Mouse (Mus musculus) hindbrain, embryonic 12.5 days (tissue): ENCODE data around the gene Oit1. TPM values are rescaled to one million over a fixed set of nuclear protein-coding genes. Genes with fewer than 3 reads are reported as not detected.

Source experiments
- ATAC-seq: fragments of 200-750 bp; cut with Nextera tagmentation; 2 replicates; pipeline ENCODE4 v1.8.0; 2017; ENCODE audit warnings: moderate TSS enrichment; ENCODE audit not compliant: low FRiP score
- H3K27ac ChIP-seq: fragments of 300-500 bp; sonication (generic); 2 replicates; pipeline ENCODE4 v1.5.1; 2016; ENCODE audit warnings: mild to moderate bottlenecking
- H3K27me3 ChIP-seq: fragments of 300-500 bp; sonication (generic); 2 replicates; pipeline ENCODE4 v1.6.1; 2016; ENCODE audit warnings: mild to moderate bottlenecking
- H3K36me3 ChIP-seq: fragments of 300-500 bp; sonication (generic); 2 replicates; pipeline ENCODE4 v1.6.1; 2016; ENCODE audit warnings: mild to moderate bottlenecking
- H3K4me1 ChIP-seq: fragments of 300-500 bp; sonication (generic); 2 replicates; pipeline ENCODE4 v1.6.1; 2016
- H3K4me2 ChIP-seq: fragments of 300-500 bp; sonication (generic); replicated peaks from 2 replicates; pipeline ENCODE4 v1.6.1; 2016; ENCODE audit warnings: mild to moderate bottlenecking
- H3K4me3 ChIP-seq: fragments of 300-500 bp; sonication (generic); 2 replicates; pipeline ENCODE4 v1.5.1; 2016; ENCODE audit warnings: mild to moderate bottlenecking
- H3K9ac ChIP-seq: fragments of 300-500 bp; sonication (generic); 2 replicates; pipeline ENCODE4 v1.6.1; 2016; ENCODE audit warnings: mild to moderate bottlenecking, moderate library complexity
- H3K9me3 ChIP-seq: fragments of 300-500 bp; sonication (generic); replicated peaks from 2 replicates; pipeline ENCODE4 v1.6.1; 2016; ENCODE audit warnings: mild to moderate bottlenecking
- WGBS: fragments of 180-500 bp; shearing (Covaris S2); methylation state at CpG from one replicate; pipeline ENCODE4 v1.1.7; 2016; 5-methylcytosine and 5-hydroxymethylcytosine counted together
- polyA plus RNA-seq: library from polyadenylated mRNA; unstranded; fragments of >200 nt; fragmentation: Nextera tagmentation; extraction: Ambion mirVana; gene quantifications from 2 replicates; pipeline ENCODE4 v1.2.1, GENCODE M21; 2016

The Oit1 gene
- polyA plus RNA-seq, 1 experiment from 2014 or later, result not detected

- Histone ChIP-seq H3K27ac (no peak overlapping the region), H3K9me3 (no peaks in the 10 kb centered on the region), H3K4me1 (peaks cover 10% of the 10 kb centered on the region; the same call in 1 of the 2 replicates), H3K9ac (no peak overlapping the region), H3K27me3 (peaks cover 22% of the 10 kb centered on the region), H3K4me2 (no peak overlapping the region), H3K4me3 (no peak overlapping the region), H3K36me3 (no peaks in the 10 kb centered on the region)
- whole genome bisulfite sequencing, result 13% methylated on average over 9 of the region's 9 CpGs
- ATAC-seq, result no peak
Observed at GRCm38 (mm10) chr14:8309621-8310141, 68.9 kb downstream of the Oit1 start.

GRCm38 (mm10) chr14:8308650-8309049 lies 69.9 kb downstream of the Oit1 start:
- H3K9me3 ChIP-seq, result no peaks in the 10 kb centered on the region
- no peak for ATAC-seq
- WGBS, result 67% methylated on average over 3 of the region's 3 CpGs
- H3K27me3 ChIP-seq, result peaks cover 18% of the 10 kb centered on the region
- no peaks in the 10 kb centered on the region for H3K36me3 ChIP-seq
- peaks cover 10% of the 10 kb centered on the region; the same call in 1 of the 2 replicates for H3K4me1 ChIP-seq
- no peak overlapping the region for H3K4me3 ChIP-seq
- no peak overlapping the region for H3K9ac ChIP-seq
- no peak overlapping the region for H3K27ac ChIP-seq
- H3K4me2 ChIP-seq, result no peak overlapping the region

- H3K27me3 ChIP-seq, result peaks cover 12% of the 10 kb centered on the region
- H3K4me3 ChIP-seq, result no peak overlapping the region
- H3K4me2 ChIP-seq, result no peak overlapping the region
- H3K27ac ChIP-seq, result no peak overlapping the region
- no peak for ATAC-seq
- 80% methylated on average over 6 of the region's 6 CpGs for WGBS
- H3K9me3 ChIP-seq, result no peaks in the 10 kb centered on the region
- H3K4me1 ChIP-seq, result peaks cover 15% of the 10 kb centered on the region
- no peaks in the 10 kb centered on the region for H3K36me3 ChIP-seq
- H3K9ac ChIP-seq, result no peak overlapping the region
Observed at GRCm38 (mm10) chr14:8306884-8307283, 71.7 kb downstream of the Oit1 start.

- ATAC-seq, result no peak
- Histone ChIP-seq H3K36me3 (no peaks in the 10 kb centered on the region), H3K4me1 (peaks cover 13% of the 10 kb centered on the region), H3K27me3 (0 out of 2 replicates have a peak, but pooled peaks cover 6% of the 10 kb centered on the region), H3K4me2 (no peak overlapping the region), H3K9ac (no peak overlapping the region), H3K4me3 (no peak overlapping the region), H3K9me3 (no peaks in the 10 kb centered on the region), H3K27ac (no peak overlapping the region)
- 59% methylated on average over 3 of the region's 3 CpGs for WGBS
Observed at GRCm38 (mm10) chr14:8305014-8305413, 73.5 kb downstream of the Oit1 start.

- no peak overlapping the region for H3K4me3 ChIP-seq
- no peaks in the 10 kb centered on the region for H3K36me3 ChIP-seq
- H3K4me2 ChIP-seq, result no peak overlapping the region
- no peak for ATAC-seq
- H3K9me3 ChIP-seq, result no peaks in the 10 kb centered on the region
- no peak overlapping the region for H3K27ac ChIP-seq
- H3K9ac ChIP-seq, result no peak overlapping the region
- peaks cover 11% of the 10 kb centered on the region; the same call in 1 of the 2 replicates for H3K27me3 ChIP-seq
- H3K4me1 ChIP-seq, result peaks cover 5% of the 10 kb centered on the region; the same call in 1 of the 2 replicates
Observed at GRCm38 (mm10) chr14:8304082-8304481, 74.5 kb downstream of the Oit1 start.

- H3K4me3 ChIP-seq, result no peak overlapping the region
- H3K27me3 ChIP-seq, result peaks cover 8% of the 10 kb centered on the region; the same call in 1 of the 2 replicates
- no peak; the same call in 1 of the 2 replicates for ATAC-seq
- H3K27ac ChIP-seq, result no peak overlapping the region
- peaks cover 5% of the 10 kb centered on the region; the same call in 1 of the 2 replicates for H3K4me1 ChIP-seq
- no peak overlapping the region for H3K9ac ChIP-seq
- no peaks in the 10 kb centered on the region for H3K36me3 ChIP-seq
- no peaks in the 10 kb centered on the region for H3K9me3 ChIP-seq
- no peak overlapping the region for H3K4me2 ChIP-seq
- 17% methylated on average over 10 of the region's 10 CpGs for whole genome bisulfite sequencing
Observed at GRCm38 (mm10) chr14:8302687-8303086, 75.9 kb downstream of the Oit1 start.

GRCm38 (mm10) chr14:8300281-8300680 lies 78.3 kb downstream of the Oit1 start:
- Histone ChIP-seq H3K4me1 (peaks cover 5% of the 10 kb centered on the region; the same call in 1 of the 2 replicates), H3K4me3 (no peak overlapping the region), H3K36me3 (no peaks in the 10 kb centered on the region), H3K27me3 (peaks cover 7% of the 10 kb centered on the region; the same call in 1 of the 2 replicates), H3K9me3 (no peaks in the 10 kb centered on the region), H3K4me2 (no peak overlapping the region), H3K9ac (no peak overlapping the region), H3K27ac (no peak overlapping the region)
- ATAC-seq, result no peak
- WGBS, result 36% methylated on average over 8 of the region's 8 CpGs

Other genes starting within 250 kb of the Oit1 start
- gene Pdhb, start 205.7 kb downstream of the Oit1 start, polyA plus RNA-seq, result 198 and 207 TPM in 2 replicates
- gene Kctd6, start 164.6 kb downstream of the Oit1 start, polyA plus RNA-seq, result 15.6 and 16.0 TPM in 2 replicates
- 0.26 TPM in 1 of 2 replicates, not detected in the other for gene Acox2, start 119.4 kb downstream of the Oit1 start, polyA plus RNA-seq
- 2.5 and 4.5 TPM in 2 replicates for gene Fam107a, start 60.7 kb downstream of the Oit1 start, polyA plus RNA-seq